Mouse (Mus musculus): ENCODE measurements around the gene Zdbf2. TPM values are rescaled to one million over a fixed set of nuclear protein-coding genes. Genes with fewer than 3 reads are reported as not detected.

Zdbf2 gene
- polyA plus RNA-seq, 1 experiment from 2014 or later: 52.5 TPM

DNA sequence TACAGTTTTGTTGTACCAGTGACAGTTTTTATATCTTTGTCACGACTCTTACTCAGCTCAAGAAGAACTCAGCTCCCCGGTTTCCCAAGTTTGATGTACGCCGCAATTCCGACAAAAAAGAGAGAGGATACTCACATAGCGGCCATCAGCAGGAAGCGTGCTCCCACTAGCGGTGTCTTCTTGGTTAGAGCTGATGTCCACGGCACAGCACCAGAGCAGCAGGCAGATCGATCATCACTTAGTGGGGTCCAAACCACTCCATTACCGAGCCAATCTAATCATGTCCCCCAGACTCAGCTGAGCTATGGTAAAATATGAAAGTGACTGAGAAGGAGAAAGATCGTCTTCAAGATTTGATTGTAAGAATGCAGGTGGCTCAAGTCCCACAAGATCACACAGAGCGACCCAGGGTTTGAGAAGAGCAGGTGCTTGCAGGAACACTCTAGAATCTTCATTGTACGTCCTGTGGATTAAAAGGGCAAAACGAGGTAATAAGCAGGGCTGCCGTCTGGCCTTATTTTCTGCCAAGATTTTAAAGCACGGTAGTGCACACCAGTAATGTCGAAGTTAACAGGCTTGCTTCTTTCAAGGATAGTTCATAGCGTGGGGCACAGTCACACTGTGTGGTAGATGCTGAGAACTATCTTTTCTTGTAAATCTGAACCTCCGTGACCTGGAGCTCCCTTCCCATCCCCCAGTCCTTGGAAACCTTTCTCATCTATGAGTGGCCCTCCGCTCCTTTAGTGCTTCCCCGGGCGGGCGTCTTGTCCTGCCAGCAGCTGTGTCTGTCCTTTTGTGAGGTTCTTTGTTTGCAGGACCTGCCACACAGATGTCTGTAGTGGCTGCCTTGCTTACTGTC is 20.5 kb upstream of the Zdbf2 start:
- H3K4me2 ChIP-seq: no peak overlapping the region
- ATAC-seq (replicated peaks): 0 out of 2 replicates have a peak, but pooled peaks have one; percentile 54
- H3K9me3 ChIP-seq: no peaks in the 10 kb centered on the region
- 23% methylated on average over 24 of the region's 24 CpGs for WGBS
- H3K36me3 ChIP-seq (replicated peaks): no peaks in the 10 kb centered on the region
- H3K4me3 ChIP-seq: no peak overlapping the region
- no peak overlapping the region for H3K27ac ChIP-seq
- peaks cover 66% of the 10 kb centered on the region for H3K27me3 ChIP-seq (replicated peaks)
- no peak overlapping the region for H3K9ac ChIP-seq
- H3K4me1 ChIP-seq: peaks cover 21% of the 10 kb centered on the region

DNA sequence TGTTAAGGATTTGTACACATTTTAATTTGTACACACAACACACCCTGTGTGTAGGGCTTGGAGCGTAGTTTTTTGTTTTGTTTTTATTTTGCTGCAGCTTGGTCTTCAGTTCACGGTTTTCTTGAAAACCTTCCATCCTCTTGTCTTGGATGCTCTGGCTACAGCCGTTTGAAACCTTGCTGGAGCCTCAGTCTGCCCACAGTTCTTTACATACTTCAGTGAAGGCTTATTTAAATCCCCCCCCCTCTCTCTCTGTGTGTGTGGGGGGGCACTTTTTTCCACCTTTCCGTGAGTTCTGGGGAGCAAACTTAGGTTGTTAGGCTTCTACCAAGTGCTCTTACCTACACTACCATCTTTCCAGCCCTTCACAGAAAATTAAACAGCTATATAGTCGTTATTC is 19.8 kb upstream of the Zdbf2 start:
- WGBS: 17% methylated on average over 5 of the region's 5 CpGs
- Histone ChIP-seq H3K27ac (no peak overlapping the region), H3K4me2 (no peak overlapping the region)

DNA sequence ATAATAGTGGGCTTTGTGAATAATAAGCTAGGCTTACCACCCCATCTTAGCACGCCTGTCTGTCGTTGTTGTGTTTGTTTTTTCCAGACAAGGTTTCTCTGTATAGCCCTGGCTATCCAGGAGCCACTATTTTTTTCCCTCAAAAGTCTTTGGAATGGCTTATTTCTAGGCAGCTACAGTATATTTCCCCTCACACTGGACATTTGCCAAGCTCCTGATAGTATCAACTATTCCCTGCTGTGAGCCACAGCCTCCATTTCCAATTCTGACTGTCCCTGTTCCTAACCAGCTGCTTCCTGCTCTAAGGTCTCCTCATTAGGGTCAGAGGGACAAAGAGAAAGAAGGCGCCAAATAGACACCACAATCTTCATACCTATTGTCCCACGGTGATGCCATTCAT is 18.0 kb upstream of the Zdbf2 start:
- Histone ChIP-seq H3K9ac (no peak overlapping the region), H3K4me3 (no peak overlapping the region), H3K27ac (peak overlapping the region; percentile 67), H3K36me3 (replicated peaks) (no peaks in the 10 kb centered on the region), H3K4me2 (no peak overlapping the region), H3K9me3 (no peaks in the 10 kb centered on the region), H3K4me1 (peaks cover 15% of the 10 kb centered on the region), H3K27me3 (replicated peaks) (peaks cover 60% of the 10 kb centered on the region)
- ATAC-seq (replicated peaks): no peak
- WGBS: 8% methylated on average over 4 of the region's 4 CpGs

More for the DNA sequence above, 19.8 kb upstream of the Zdbf2 start:
- no peak for ATAC-seq (replicated peaks)
- Histone ChIP-seq H3K36me3 (replicated peaks) (no peaks in the 10 kb centered on the region), H3K4me1 (peaks cover 19% of the 10 kb centered on the region), H3K27me3 (replicated peaks) (peaks cover 68% of the 10 kb centered on the region), H3K9me3 (no peaks in the 10 kb centered on the region), H3K4me3 (no peak overlapping the region), H3K9ac (no peak overlapping the region)

DNA sequence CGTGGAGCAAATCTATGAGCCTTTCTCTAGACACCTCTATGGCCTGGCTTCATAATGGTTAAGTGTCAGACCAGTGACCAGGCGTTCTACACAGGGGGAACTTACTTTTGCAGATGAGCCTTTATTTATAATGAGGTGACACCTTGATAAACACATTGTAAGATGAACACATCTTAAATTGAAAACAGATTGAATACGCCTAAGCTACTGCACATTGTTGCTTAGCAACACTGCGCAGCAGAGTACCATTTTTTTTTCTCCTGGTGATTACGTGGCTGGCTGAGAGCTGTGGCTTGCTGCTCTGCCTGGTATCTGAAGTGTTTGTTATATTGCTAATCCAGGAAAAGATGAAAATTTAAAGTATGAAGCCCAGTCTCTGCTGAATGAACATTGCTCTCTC is 17.0 kb upstream of the Zdbf2 start:
- ATAC-seq (replicated peaks): peak; percentile 84
- Histone ChIP-seq H3K4me1 (peaks cover 15% of the 10 kb centered on the region), H3K27ac (peak overlapping the region; percentile 78), H3K4me3 (no peak overlapping the region), H3K27me3 (replicated peaks) (peaks cover 61% of the 10 kb centered on the region), H3K4me2 (no peak overlapping the region), H3K36me3 (replicated peaks) (no peaks in the 10 kb centered on the region), H3K9me3 (no peaks in the 10 kb centered on the region), H3K9ac (no peak overlapping the region)
- WGBS: 7% methylated on average over 5 of the region's 5 CpGs

DNA sequence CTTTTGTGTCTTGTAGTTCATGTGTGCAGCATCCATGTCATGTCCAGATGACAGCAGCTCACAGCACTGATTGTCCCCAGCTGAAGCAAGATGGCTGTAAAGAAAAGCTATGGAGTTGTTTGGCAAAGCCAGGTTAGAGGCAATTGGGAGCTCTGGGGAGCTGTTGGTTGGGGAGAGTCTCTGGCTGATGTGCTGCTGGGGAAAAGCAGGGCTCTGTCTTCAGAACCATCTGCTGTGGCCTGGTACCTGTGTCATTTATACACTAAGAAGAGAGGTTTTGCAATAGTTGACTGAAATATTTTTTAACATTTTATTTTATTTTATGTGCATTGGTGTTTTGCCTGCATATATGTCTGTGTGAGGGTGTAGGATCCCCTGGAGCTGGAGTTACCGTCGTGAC is 14.6 kb upstream of the Zdbf2 start:
- no peaks in the 10 kb centered on the region for H3K36me3 ChIP-seq (replicated peaks)
- ATAC-seq (replicated peaks): no peak
- 53% methylated on average over 2 of the region's 2 CpGs for WGBS
- H3K27me3 ChIP-seq (replicated peaks): peaks cover 62% of the 10 kb centered on the region
- no peaks in the 10 kb centered on the region for H3K9me3 ChIP-seq
- peaks cover 15% of the 10 kb centered on the region for H3K4me1 ChIP-seq
- no peak overlapping the region for H3K4me3 ChIP-seq
- H3K4me2 ChIP-seq: no peak overlapping the region
- H3K9ac ChIP-seq: no peak overlapping the region
- H3K27ac ChIP-seq: no peak overlapping the region

DNA sequence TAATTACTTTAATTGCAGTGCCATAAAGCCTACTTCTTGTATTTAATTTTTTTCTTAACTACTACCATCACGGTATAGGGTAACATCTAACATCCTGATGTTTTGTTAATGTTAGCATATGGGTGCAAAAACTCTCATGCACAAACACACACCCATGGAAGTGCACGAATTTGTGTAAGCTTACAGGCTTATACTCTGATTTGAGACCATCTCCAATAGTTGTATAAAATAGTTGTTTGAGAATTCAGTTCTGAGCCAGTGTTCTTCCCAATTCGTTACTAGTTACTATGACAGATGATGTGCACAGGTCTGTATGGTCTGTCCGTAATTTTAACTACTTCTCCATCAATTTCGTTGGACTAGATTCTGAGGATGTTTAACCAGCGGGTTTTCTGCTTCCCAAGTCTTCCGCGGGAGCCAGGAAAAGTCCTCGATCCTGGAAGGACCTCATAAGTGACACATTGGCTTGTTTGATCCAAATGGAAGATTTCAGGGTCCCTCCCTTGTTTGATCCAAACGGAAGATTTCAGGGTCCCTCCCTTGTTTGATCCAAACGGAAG is 13.7 kb upstream of the Zdbf2 start:
- no peaks in the 10 kb centered on the region for H3K36me3 ChIP-seq (replicated peaks)
- no peak overlapping the region for H3K27ac ChIP-seq
- H3K4me1 ChIP-seq: peaks cover 15% of the 10 kb centered on the region
- H3K4me2 ChIP-seq: no peak overlapping the region
- WGBS: 41% methylated on average over 11 of the region's 11 CpGs
- H3K9me3 ChIP-seq: no peaks in the 10 kb centered on the region
- no peak overlapping the region for H3K4me3 ChIP-seq
- no peak overlapping the region for H3K9ac ChIP-seq
- H3K27me3 ChIP-seq (replicated peaks): peaks cover 59% of the 10 kb centered on the region
- ATAC-seq (replicated peaks): no peak

DNA sequence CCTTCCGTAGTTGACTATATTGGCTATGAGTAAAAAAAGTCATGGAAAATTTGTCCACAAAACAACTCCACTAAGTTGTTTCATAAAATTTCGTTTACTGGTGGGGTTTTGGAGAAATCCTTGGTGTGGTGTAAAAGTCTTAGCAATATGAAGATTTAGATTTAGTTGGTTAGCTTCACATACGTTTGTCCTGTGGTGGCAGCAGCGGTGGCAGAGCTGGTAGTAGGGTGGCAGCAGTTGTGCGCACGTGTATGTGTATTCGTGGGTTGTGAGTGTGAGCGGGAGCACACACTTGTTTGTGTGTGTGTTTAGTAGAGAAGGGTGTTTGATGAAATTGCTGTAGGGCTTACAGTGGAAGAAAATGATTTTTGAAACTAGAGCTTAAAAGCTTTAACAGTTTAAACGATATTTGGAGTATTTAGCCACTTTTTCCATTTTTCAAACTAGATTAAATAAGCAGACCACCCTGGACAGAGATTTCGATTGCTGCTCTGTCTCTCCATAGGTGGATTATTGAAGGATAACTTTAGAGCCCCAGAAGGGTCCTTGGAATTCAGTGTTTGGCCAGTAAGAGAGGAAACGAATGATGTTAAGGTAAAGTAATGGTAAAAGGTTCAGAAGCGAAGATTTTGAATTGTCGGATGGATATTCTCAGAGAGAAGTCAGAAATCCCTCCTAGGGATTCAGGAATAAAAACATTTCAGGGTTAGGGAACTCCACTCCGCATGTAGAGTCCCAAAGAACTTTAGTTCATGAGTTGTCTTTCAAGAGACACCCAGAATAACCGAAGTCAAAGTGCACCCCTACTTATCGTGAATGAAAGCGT is 12.9 kb upstream of the Zdbf2 start:
- Histone ChIP-seq H3K27me3 (replicated peaks) (peaks cover 55% of the 10 kb centered on the region), H3K9ac (no peak overlapping the region), H3K4me2 (no peak overlapping the region), H3K4me3 (no peak overlapping the region), H3K4me1 (peaks cover 12% of the 10 kb centered on the region), H3K27ac (no peak overlapping the region), H3K9me3 (no peaks in the 10 kb centered on the region), H3K36me3 (replicated peaks) (no peaks in the 10 kb centered on the region)
- WGBS: 52% methylated on average over 17 of the region's 17 CpGs
- ATAC-seq (replicated peaks): no peak

DNA sequence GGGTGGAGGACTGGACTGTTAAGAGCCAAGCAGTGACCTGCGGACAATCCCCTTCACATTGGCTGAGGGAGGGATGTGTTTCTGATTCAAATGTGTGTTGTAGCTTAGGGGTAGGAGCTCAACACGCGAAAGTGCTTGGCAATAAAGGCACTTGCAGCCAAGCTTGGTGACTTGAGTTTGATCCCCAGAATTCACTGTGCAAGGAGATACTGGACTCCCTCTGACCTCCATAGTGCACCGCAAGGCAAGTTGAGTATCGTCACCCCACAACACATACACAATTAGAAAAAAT is 12.4 kb upstream of the Zdbf2 start:
- 41% methylated on average over 5 of the region's 5 CpGs for WGBS
- peaks cover 53% of the 10 kb centered on the region for H3K27me3 ChIP-seq (replicated peaks)

DNA sequence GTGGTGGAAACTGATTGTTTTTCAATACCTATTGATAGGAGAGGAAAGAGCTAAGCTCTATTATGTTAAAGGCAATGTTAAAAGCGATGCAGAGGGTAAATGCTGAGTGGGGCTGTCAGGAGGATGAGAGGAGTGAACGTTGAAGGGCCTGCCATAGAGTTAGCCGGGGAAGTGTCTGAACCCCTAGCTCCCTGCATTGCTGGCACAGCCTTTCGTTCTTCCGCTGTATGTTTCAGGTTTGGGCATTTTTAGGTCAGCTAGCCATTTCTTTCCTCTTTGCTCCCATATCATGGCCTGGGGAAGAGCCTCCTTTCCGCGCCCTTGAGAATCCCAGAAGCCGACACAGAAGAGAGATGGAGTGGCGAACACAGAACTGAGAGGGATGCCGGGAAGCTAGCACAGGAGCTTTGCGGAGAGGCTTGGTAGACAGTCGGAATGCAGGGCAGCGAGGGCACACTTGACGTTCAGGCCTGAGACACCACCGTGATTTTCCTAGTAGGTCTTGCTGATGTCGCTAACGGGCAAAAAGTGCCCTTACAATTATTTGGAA is 11.9 kb upstream of the Zdbf2 start:
- H3K27ac ChIP-seq: no peak overlapping the region
- H3K9ac ChIP-seq: no peak overlapping the region
- H3K36me3 ChIP-seq (replicated peaks): no peaks in the 10 kb centered on the region
- H3K4me3 ChIP-seq: no peak overlapping the region
- peaks cover 5% of the 10 kb centered on the region for H3K4me1 ChIP-seq
- H3K4me2 ChIP-seq: no peak overlapping the region
- WGBS: 57% methylated on average over 17 of the region's 17 CpGs
- no peaks in the 10 kb centered on the region for H3K9me3 ChIP-seq
- peaks cover 51% of the 10 kb centered on the region for H3K27me3 ChIP-seq (replicated peaks)
- no peak for ATAC-seq (replicated peaks)

More for the DNA sequence above, 12.4 kb upstream of the Zdbf2 start:
- Histone ChIP-seq H3K4me1 (peaks cover 7% of the 10 kb centered on the region), H3K9me3 (no peaks in the 10 kb centered on the region), H3K4me3 (no peak overlapping the region), H3K27ac (no peak overlapping the region), H3K4me2 (no peak overlapping the region), H3K36me3 (replicated peaks) (no peaks in the 10 kb centered on the region), H3K9ac (no peak overlapping the region)
- no peak for ATAC-seq (replicated peaks)

DNA sequence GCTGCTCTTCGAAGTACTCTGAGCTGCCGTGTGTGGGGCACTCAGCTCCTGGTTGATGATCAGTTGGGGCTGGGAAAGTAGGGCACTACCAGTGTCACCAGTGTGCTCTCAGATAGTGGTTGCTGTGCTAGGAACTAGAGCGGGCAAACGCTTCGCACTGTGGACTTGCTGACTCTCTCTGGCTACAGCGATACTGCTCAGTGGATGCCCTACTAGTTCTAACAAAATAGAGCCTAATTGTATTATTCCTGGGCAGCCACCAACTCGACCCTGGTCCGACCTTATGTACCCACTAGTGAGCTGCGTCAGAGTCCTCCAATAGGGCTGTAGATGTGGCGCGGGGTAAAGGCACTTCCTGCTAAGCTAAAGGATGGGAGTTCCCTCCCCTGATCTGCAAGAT is 9.4 kb upstream of the Zdbf2 start:
- no peaks in the 10 kb centered on the region for H3K9me3 ChIP-seq
- no peak overlapping the region for H3K4me2 ChIP-seq
- H3K36me3 ChIP-seq (replicated peaks): no peaks in the 10 kb centered on the region
- H3K4me3 ChIP-seq: no peak overlapping the region
- H3K4me1 ChIP-seq: no peaks in the 10 kb centered on the region
- H3K27me3 ChIP-seq (replicated peaks): peaks cover 42% of the 10 kb centered on the region
- WGBS: 40% methylated on average over 11 of the region's 11 CpGs
- H3K9ac ChIP-seq: no peak overlapping the region
- no peak overlapping the region for H3K27ac ChIP-seq
- ATAC-seq (replicated peaks): no peak

DNA sequence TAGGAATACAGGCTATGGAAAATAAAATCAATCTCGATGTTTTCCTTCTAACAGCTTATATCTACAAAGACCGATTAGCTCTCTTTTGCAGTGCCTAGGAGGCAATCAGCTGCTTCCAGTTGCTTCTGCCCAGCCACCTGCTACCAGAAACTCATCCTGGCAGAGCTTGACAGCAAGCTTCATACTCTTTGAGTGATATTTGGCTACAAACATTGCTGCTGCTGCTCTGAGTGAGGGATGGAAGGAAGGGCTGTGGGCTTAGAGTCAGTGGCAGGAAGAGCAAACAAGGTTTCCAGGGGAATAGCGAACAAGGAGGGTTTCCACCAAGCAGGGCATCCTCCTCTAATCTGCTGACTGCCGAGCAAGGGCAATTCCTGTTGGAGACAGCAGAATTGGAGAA is 7.6 kb upstream of the Zdbf2 start:
- Histone ChIP-seq H3K9ac (no peak overlapping the region), H3K9me3 (no peaks in the 10 kb centered on the region), H3K36me3 (replicated peaks) (no peaks in the 10 kb centered on the region), H3K27me3 (replicated peaks) (peaks cover 54% of the 10 kb centered on the region), H3K4me3 (no peak overlapping the region), H3K4me2 (no peak overlapping the region), H3K4me1 (no peaks in the 10 kb centered on the region), H3K27ac (no peak overlapping the region)
- no peak for ATAC-seq (replicated peaks)
- WGBS: 45% methylated on average over 4 of the region's 4 CpGs

DNA sequence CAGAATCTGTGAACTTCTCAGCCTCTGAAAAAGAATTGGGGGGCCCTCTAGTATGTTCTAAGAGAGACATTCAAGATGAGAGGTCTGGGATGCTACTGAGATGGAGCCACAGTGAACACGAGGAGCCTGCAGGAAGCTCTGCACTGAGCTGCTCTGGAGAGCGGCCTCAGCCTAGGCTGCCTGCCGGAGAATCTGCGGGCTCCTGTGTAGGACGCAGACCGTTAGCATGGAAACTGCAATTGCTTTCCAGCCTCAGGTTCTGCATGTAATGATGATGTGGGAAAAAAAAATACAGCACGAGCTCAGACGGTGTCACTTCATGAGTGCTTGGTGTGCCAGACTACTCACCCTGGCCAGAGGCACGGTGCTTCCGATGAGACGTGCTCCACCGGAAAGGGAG is 6.9 kb upstream of the Zdbf2 start:
- Histone ChIP-seq H3K4me3 (no peak overlapping the region), H3K27me3 (replicated peaks) (peaks cover 54% of the 10 kb centered on the region), H3K4me1 (no peaks in the 10 kb centered on the region), H3K36me3 (replicated peaks) (no peaks in the 10 kb centered on the region), H3K27ac (no peak overlapping the region), H3K9me3 (no peaks in the 10 kb centered on the region), H3K9ac (no peak overlapping the region), H3K4me2 (no peak overlapping the region)
- ATAC-seq (replicated peaks): no peak
- WGBS: 38% methylated on average over 12 of the region's 12 CpGs

Measured in midbrain, embryonic 15.5 days (tissue).